Mouse (Mus musculus) thymus, adult 2 months (tissue): Measurements from ENCODE around the gene Cenpm.

ENCODE experiments used
- CTCF ChIP-seq: fragments of 200-500 bp; IDR thresholded peaks from 2 replicates; pipeline ENCODE4 v1.5.1; 2012; ENCODE audit warnings: mild to moderate bottlenecking, control low read depth, low read length, moderate library complexity, borderline replicate concordance; ENCODE audit not compliant: control insufficient read depth, poor library complexity, insufficient read depth; ENCODE audit errors: extremely low read depth
- POLR2A ChIP-seq: fragments of 200-500 bp; IDR thresholded peaks from 2 replicates; pipeline ENCODE4 v1.6.1; 2012; ENCODE audit warnings: mild to moderate bottlenecking, low read length, control low read depth, moderate library complexity; ENCODE audit not compliant: control insufficient read depth, poor library complexity, insufficient read depth; ENCODE audit errors: extremely low read depth

- TF ChIP-seq POLR2A (no peak), CTCF (no peak)
These were observed 7.5 kb upstream of the Cenpm start, which contains the start of gene 1500009C09Rik for GRCm38 (mm10) chr15:82252097-82252496.
